Mouse (Mus musculus) hematopoietic multipotent progenitor cell, adult 10-12 weeks (in vitro differentiated cells): ENCODE results near the gene Adsl. TPM values are rescaled to one million over a fixed set of nuclear protein-coding genes. Genes with fewer than 3 reads are reported as not detected.

Source experiments
- polyA plus RNA-seq: library from polyadenylated mRNA; stranded (reverse); fragments of >175 nt; gene quantifications from 2 replicates; pipeline ENCODE4 v1.2.3, GENCODE M21; 2012; ENCODE audit warnings: low replicate concordance

The Adsl gene
- polyA plus RNA-seq = 6.0 and 26.1 TPM in 2 replicates

DNA sequence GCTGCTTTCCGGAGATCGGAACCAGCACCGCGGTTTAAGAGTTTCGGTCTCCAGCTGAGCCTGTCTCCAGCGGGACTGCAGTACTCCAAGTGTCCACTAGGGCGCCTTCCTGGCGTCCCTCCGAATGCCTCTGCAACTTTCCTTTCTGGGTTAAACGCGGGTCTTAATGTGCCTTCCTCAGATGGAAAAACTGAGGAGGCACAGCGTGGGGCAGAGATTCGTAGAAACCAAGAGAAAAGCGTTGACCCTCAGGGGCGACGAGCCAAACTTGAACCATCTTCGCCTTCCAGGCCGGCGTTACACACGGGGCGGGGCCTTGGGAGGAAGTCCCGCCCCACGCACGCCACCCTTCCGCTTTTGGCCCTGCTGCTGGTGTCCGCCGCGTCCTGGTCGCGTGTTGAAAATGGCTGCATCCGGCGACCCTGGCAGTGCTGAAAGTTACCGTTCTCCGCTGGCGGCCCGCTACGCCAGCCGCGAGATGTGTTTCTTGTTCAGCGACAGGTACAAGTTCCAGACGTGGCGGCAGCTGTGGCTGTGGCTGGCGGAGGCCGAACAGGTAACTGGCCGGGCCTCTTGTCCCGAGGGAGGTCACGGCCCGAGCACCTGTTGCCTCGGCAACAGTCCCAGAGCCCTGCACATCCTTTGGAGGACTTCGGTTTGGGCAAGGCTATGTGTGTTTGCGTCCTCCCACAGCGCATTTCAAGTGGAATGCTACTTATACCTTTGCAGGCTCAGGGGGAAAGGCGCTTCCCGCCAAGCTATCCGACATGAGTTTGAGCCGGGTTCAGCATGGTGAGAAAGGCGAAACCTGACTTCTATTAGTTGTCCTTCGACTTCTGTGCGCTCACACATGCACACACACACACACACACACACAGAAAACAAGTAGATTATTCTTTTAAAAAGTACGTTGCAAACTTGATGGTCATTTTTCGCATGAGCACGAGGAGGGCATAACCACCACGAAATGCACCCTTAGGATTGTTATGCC lies at the start of gene Adsl:
Gene Adsl (plus strand): TSS at position 346 of the 991 bp plus-strand sequence.

DNA sequence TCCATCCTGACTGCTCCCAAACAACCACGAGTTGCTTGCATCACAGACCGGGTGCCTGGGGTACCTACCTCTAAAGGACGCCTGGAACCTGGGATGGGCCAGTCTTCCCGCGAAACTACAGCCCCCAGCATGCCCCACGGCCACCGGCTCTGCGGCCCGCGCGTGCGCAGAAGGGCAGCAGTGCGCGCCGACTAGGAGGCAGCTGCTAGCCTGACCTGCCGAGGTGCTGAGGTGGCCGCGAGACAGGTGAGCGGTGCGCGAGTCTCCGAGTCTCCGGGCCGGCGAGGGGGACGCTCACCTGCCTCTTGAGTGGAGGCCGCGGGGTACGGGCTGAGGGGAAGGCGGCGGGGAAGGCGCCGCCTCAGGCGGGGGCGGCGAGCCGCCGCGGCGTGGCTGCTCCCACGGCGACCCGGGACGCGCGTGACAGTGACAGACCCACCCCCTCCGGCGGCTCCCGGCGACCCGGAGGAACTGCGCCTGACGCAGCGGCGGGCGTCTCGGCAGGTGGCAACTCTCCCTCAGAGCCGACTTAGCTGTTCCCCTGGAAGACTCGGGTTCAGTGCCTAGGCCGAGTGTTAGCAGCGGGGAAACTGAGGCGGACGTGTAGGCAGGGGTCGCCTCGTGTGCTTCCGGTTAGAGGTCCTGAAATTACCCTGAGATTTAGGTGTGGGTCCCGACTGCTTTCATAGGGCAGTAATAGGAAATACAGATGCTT lies 29.5 kb downstream of the Adsl start, which contains the start of gene Sgsm3:
Gene Sgsm3 (plus strand): TSS at position 146 of the 715 bp plus-strand sequence.

Other genes with a start within 250 kb of the Adsl start
- gene Tnrc6b, start 237.2 kb upstream of the Adsl start, polyA plus RNA-seq = 45.6 and 73.8 TPM in 2 replicates
- gene Sgsm3, start 29.3 kb downstream of the Adsl start, polyA plus RNA-seq = 6.5 and 6.6 TPM in 2 replicates
- gene Mrtfa, start 242.3 kb downstream of the Adsl start, polyA plus RNA-seq = 168 and 279 TPM in 2 replicates